Mouse (Mus musculus): ENCODE results near the gene Srgap3. TPM values are rescaled to one million over a fixed set of nuclear protein-coding genes. Genes with fewer than 3 reads are reported as not detected.
"Not testable (repeated sequence)": the region's sequence is repeated elsewhere in the genome, so short reads cannot be mapped to it uniquely, and the experiment has no call there.

The Srgap3 gene
- total and polyA plus RNA-seq, 2 experiments from 2014 or later = 0.33 TPM; not detected in 1

GRCm38 (mm10) chr6:112713951-112714350 is 233.1 kb downstream of the Srgap3 start:
- Histone ChIP-seq H3K36me3 (replicated peaks; ENCODE audit: control insufficient read depth, insufficient read depth, low read length) (no peaks in the 10 kb centered on the region), H3K4me2 (ENCODE audit: low read depth, low read length) (no peak overlapping the region), H3K9ac (replicated peaks; ENCODE audit: low read depth, low read length) (no peak overlapping the region), H3K27me3 (ENCODE audit: control insufficient read depth, insufficient read depth, low read length) (no peaks in the 10 kb centered on the region), H3K4me1 (ENCODE audit: control insufficient read depth, insufficient read depth) (no peaks in the 10 kb centered on the region), H3K9me3 (replicated peaks; ENCODE audit: control insufficient read depth, low read length) (no peaks in the 10 kb centered on the region), H3K27ac (ENCODE audit: low read depth) (no peak overlapping the region), H3K4me3 (ENCODE audit: low read depth, low read length) (no peak overlapping the region)
- ATAC-seq (ENCODE audit: insufficient read depth, low read depth) = no peak
- TF ChIP-seq EP300 (IDR thresholded peaks at IDR 0.05; ENCODE audit: low read depth) = no peak
- TF ChIP-seq CTCF (IDR thresholded peaks at IDR 0.05; ENCODE audit: low read depth) = no peak
- 70% methylated on average over 3 of the region's 3 CpGs for WGBS
- no peak for DNase-seq (ENCODE audit: low spot score)

- H3K27me3 ChIP-seq (ENCODE audit: control insufficient read depth, insufficient read depth, low read length); H3K9me3 ChIP-seq (replicated peaks; ENCODE audit: control insufficient read depth, low read length); H3K4me2 ChIP-seq (ENCODE audit: low read depth, low read length); ATAC-seq (ENCODE audit: insufficient read depth, low read depth); H3K9ac ChIP-seq (replicated peaks; ENCODE audit: low read depth, low read length); H3K36me3 ChIP-seq (replicated peaks; ENCODE audit: control insufficient read depth, insufficient read depth, low read length); H3K27ac ChIP-seq (ENCODE audit: low read depth); DNase-seq (ENCODE audit: low spot score); H3K4me3 ChIP-seq (ENCODE audit: low read depth, low read length); H3K4me1 ChIP-seq (ENCODE audit: control insufficient read depth, insufficient read depth): not testable (repeated sequence)
- 74% methylated on average over 4 of the region's 4 CpGs for WGBS
Observed at GRCm38 (mm10) chr6:112702296-112702695, 244.8 kb downstream of the Srgap3 start.

DNA sequence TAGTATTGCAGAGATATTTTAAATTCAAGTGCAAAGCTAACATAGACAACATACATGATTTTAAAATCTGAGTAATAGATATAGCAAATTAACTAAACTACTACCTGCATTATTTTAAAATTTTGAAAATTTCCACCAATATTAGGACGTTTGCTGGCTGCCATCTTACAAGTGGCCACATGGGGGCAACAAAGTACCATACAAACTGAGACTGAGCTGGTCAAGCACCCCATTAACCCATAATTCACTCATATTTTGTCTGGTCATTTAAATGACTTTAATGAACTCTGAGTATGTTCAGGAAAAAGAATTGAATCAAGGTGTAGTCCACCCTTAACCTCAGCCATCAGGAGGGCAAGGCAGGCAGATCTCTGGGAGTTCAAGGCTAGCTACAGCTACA is 246.7 kb downstream of the Srgap3 start:
- peak; percentile 19 for DNase-seq (ENCODE audit: low spot score)
- no peak for TF ChIP-seq EP300 (IDR thresholded peaks at IDR 0.05; ENCODE audit: low read depth)
- peak; percentile 82 for TF ChIP-seq CTCF (IDR thresholded peaks at IDR 0.05; ENCODE audit: low read depth)
- 0% methylated on average over 1 of the region's 1 CpGs for WGBS

DNA sequence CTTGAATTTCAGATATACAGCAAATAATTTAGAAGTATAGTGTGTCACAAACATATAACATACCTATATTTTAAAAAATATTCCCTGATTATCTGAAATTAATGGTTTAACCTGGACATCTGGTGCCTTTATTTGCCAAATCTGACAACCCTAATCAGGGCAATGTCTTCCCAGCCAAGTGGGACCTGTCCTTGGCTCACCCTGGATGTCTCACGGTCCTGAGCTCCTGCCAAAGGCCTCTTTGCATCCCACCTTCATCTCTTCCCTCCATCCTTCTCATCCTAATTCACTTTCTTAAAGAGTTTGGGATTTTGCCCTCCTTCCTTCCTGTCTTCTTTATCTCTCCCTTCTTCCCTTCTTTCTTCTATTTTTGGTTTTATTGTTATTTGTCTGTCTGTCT is 248.0 kb downstream of the Srgap3 start:
- no peak for TF ChIP-seq CTCF (IDR thresholded peaks at IDR 0.05; ENCODE audit: low read depth)
- TF ChIP-seq EP300 (IDR thresholded peaks at IDR 0.05; ENCODE audit: low read depth) = no peak
- Histone ChIP-seq H3K9ac (replicated peaks; ENCODE audit: low read depth, low read length) (no peak overlapping the region), H3K4me1 (ENCODE audit: control insufficient read depth, insufficient read depth) (peaks cover 6% of the 10 kb centered on the region; the same call in 1 of the 2 replicates), H3K36me3 (replicated peaks; ENCODE audit: control insufficient read depth, insufficient read depth, low read length) (no peaks in the 10 kb centered on the region), H3K27ac (ENCODE audit: low read depth) (no peak overlapping the region), H3K4me3 (ENCODE audit: low read depth, low read length) (no peak overlapping the region), H3K27me3 (ENCODE audit: control insufficient read depth, insufficient read depth, low read length) (no peaks in the 10 kb centered on the region), H3K4me2 (ENCODE audit: low read depth, low read length) (no peak overlapping the region), H3K9me3 (replicated peaks; ENCODE audit: control insufficient read depth, low read length) (no peaks in the 10 kb centered on the region)
- DNase-seq (ENCODE audit: low spot score) = no peak
- no peak for ATAC-seq (ENCODE audit: insufficient read depth, low read depth)
- 46% methylated on average over 1 of the region's 1 CpGs for WGBS

More for the DNA sequence above, 246.7 kb downstream of the Srgap3 start:
- ATAC-seq (ENCODE audit: insufficient read depth, low read depth) = no peak
- Histone ChIP-seq H3K9me3 (replicated peaks; ENCODE audit: control insufficient read depth, low read length) (no peaks in the 10 kb centered on the region), H3K4me1 (ENCODE audit: control insufficient read depth, insufficient read depth) (peaks cover 6% of the 10 kb centered on the region; the same call in 1 of the 2 replicates), H3K27me3 (ENCODE audit: control insufficient read depth, insufficient read depth, low read length) (no peaks in the 10 kb centered on the region), H3K27ac (ENCODE audit: low read depth) (no peak overlapping the region), H3K4me3 (ENCODE audit: low read depth, low read length) (no peak overlapping the region), H3K36me3 (replicated peaks; ENCODE audit: control insufficient read depth, insufficient read depth, low read length) (no peaks in the 10 kb centered on the region), H3K9ac (replicated peaks; ENCODE audit: low read depth, low read length) (no peak overlapping the region), H3K4me2 (ENCODE audit: low read depth, low read length) (no peak overlapping the region)

GRCm38 (mm10) chr6:112696056-112696950 is 250.8 kb downstream of the Srgap3 start, which contains the start of gene Rad18:
Gene Rad18, minus strand, starts transcription at chr6:112696686.
- peaks cover 6% of the 10 kb centered on the region; the same call in 1 of the 2 replicates for H3K4me1 ChIP-seq (ENCODE audit: control insufficient read depth, insufficient read depth)
- TF ChIP-seq CTCF (IDR thresholded peaks at IDR 0.05; ENCODE audit: low read depth) (no peak), EP300 (IDR thresholded peaks at IDR 0.05; ENCODE audit: low read depth) (no peak)
- no peaks in the 10 kb centered on the region for H3K36me3 ChIP-seq (replicated peaks; ENCODE audit: control insufficient read depth, insufficient read depth, low read length)
- H3K9me3 ChIP-seq (replicated peaks; ENCODE audit: control insufficient read depth, low read length) = no peaks in the 10 kb centered on the region
- under 1% methylated on average over 77 of the region's 77 CpGs for WGBS
- peak within 1 kb of the TSS; percentile 82 for H3K4me2 ChIP-seq (ENCODE audit: low read depth, low read length)
- H3K9ac ChIP-seq (replicated peaks; ENCODE audit: low read depth, low read length) = peak within 1 kb of the TSS; percentile 62
- DNase-seq (ENCODE audit: low spot score) = peak; percentile 88
- H3K27me3 ChIP-seq (ENCODE audit: control insufficient read depth, insufficient read depth, low read length) = no peaks in the 10 kb centered on the region
- H3K4me3 ChIP-seq (ENCODE audit: low read depth, low read length) = peak within 1 kb of the TSS; percentile 73
- H3K27ac ChIP-seq (ENCODE audit: low read depth) = peak within 1 kb of the TSS; percentile 69
- peak; percentile 94 for ATAC-seq (ENCODE audit: insufficient read depth, low read depth)
